Mouse (Mus musculus) T-cell, adult 2 months (primary cell): ENCODE data around the gene Ctdnep1.
A peak's percentile ranks its signal among the peaks of the same experiment; 100 is the strongest.

Experiments used
- DNase-seq: peaks from one replicate; pipeline ENCODE4 v3.0.0; 2022; ENCODE audit warnings: low spot score

The Ctdnep1 gene

GRCm38 (mm10) chr11:69981141-69981762 lies at the start of gene Ctdnep1:
Ctdnep1 (plus strand) TSS chr11:69981156.
- DNase-seq: peak; percentile 56

- no peak for DNase-seq
Observed at GRCm38 (mm10) chr11:69931769-69932168, 49.2 kb upstream of the Ctdnep1 start.

- DNase-seq: no peak
Observed at GRCm38 (mm10) chr11:69932254-69932653, 48.7 kb upstream of the Ctdnep1 start.

- DNase-seq: no peak
Observed at GRCm38 (mm10) chr11:69933066-69933465, 47.9 kb upstream of the Ctdnep1 start.

GRCm38 (mm10) chr11:69934169-69934568 lies 46.8 kb upstream of the Ctdnep1 start:
- peak; percentile 86 for DNase-seq

DNA sequence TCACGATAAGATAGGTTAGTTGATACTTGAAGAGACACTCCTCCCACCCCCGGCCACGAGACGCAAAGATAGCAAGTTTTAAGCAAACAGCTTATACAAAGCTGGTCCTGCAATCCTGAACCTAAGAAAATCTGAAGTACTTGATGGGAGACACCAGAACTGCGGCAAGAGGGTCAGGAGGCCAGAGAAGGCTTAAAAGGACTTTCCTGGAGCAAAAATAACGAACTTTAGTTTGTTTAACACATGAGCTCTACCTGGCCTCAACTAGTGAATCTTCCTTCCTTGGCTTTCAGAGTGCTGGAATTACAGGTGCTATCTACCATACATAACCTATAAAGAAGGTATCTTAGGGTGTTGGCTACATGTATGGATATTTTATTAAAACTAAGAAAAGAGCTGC lies 46.3 kb upstream of the Ctdnep1 start:
- no peak for DNase-seq

DNA sequence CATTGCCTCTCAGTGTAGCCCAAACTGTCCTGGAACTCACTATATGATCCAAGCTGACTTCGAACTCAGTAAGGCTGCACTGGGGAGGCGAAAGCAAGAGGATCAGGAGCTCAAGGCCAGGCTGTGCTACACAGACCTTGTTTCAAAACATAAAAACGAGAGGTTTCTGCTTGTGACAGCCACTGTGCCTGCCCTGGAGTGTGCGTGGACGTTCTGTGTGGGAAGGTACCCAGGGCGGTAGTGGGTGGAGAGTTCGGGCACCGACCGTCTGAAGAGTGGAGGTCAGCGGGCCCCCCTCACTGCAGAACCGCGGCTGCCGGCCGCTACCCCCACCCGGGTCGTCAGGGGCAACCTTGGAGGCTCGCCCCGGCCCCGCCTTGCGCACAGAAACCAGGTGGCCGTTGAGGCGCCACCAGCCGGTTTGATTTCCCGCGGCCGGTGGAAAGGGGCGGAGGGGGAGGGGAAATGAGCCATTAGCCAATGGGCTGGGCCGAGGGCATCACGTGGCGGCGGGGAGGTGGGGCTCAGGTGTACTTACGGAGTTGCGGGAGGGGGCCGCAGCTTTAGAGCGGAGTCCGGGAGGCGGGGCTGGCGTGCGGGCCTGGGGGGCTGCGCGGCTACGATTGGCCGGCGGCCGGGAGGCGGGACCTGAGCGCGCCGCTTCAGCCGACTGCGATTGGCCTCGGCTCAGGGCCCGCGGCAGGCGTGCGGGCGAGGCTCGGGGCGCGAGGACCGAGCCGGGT lies 45.6 kb upstream of the Ctdnep1 start, which contains the start of gene Ybx2:
Ybx2 (plus strand) TSS at position 660 of the 743 bp plus-strand sequence.
- DNase-seq: peak; percentile 72

DNA sequence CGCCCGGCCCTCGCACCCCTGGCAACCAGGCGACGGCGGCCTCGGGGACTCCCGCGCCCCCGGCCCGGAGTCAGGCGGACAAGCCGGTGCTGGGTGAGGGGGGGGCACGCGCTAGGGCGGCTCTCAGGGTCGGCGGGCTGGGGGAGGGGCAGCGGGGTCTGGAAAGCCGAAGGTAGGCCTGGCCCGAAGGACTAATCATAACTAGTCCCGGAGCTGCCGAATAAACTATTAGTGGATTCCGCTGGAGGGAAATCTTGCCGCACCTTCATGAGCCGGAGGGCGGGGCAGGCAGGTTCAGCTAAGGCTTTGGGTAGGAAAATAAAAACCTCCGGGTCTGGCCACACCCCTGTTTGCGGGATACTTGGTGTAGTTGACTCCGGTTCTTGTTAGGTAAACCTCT lies 44.8 kb upstream of the Ctdnep1 start:
- DNase-seq: peak; percentile 15

DNA sequence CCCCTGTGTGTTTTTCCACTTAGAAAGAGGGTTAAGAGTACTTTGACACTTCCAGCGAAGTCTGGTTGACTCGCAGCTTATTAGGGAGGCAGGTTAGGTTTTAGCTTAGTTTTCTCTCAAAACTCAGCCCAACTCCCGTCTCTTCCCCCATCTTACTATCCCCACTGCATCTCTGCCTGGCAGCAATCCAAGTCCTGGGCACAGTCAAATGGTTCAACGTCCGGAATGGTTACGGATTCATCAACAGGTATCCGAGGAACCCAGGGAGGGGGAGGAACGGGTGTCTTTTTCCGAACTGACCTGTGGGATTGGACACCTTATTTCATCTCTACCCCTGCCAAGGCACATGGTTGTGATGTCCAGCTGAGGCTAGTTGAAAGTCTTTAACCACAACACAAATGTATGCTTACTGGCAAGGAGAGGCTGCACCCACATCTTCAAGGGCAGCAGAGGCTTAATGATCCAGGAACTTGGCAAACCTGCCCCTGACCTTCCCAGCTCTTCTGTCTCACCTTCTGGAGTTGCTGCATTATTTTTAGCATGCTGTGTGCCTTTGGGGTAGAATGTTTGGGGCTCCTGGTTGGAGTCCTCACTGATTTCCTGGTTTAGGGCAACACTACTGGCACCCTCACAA lies 44.1 kb upstream of the Ctdnep1 start:
- no peak for DNase-seq

DNA sequence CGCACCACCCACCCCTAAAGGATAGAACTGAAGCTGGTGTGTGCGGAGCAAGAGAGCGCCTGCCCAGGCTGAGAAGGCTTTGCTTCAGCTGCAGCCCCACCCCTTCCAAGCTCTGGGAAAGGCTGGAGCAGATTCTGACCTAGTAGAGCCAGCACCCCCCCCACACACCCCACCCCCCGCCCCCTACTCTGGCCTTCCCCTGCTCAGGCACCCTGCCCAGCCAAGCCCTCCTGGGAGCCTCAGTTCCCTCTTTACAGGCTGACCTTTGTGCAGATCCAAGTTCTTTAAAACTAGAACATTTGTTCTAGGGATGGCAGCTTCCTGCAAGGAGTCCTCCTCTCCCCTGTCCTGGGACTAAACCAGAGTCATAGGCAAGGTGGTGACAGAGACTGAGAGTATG lies 43.6 kb upstream of the Ctdnep1 start:
- no peak for DNase-seq

DNA sequence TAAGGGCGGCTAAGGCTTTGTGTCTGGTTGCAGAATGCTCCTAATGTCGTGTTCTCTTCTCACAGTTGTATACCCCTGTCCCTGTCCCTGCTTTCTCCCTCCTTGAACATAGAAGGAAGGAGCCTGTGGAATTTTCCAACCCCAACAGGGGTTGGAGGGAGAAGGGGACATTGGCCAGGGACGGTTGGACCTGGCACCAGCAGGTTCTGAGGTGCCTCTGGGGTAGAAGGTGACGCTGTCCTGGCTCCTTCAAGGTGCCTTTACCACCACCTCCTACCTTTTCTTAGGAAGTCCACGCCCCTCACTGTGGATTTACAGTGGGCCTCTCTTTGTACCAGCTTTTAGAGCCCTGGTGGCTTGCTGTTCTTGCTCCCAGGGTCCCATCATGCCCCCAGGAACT lies 43.1 kb upstream of the Ctdnep1 start:
- no peak for DNase-seq

- no peak for DNase-seq
Observed at GRCm38 (mm10) chr11:69938401-69938979, 42.5 kb upstream of the Ctdnep1 start.

- DNase-seq: no peak
Observed at GRCm38 (mm10) chr11:69939181-69939580, 41.8 kb upstream of the Ctdnep1 start.

DNA sequence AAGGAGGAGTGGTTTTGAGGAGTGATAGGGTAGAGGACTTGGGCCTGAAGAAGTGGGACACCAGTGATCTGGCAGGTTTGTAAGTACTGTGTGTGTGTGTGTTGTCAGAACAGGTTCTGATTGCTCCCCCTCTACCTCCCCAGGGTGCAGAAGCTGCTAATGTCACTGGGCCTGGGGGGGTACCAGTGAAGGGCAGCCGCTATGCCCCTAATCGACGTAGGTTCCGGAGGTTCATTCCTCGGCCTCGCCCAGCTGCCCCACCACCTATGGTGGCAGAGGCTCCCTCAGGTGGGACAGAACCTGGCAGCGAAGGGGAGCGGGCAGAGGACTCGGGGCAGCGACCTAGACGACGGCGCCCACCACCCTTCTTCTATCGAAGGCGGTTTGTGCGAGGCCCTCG lies 41.2 kb upstream of the Ctdnep1 start:
- no peak for DNase-seq

GRCm38 (mm10) chr11:69940962-69941361 lies 40.0 kb upstream of the Ctdnep1 start:
- no peak for DNase-seq

GRCm38 (mm10) chr11:69945216-69945615 lies 35.7 kb upstream of the Ctdnep1 start:
- no peak for DNase-seq

DNA sequence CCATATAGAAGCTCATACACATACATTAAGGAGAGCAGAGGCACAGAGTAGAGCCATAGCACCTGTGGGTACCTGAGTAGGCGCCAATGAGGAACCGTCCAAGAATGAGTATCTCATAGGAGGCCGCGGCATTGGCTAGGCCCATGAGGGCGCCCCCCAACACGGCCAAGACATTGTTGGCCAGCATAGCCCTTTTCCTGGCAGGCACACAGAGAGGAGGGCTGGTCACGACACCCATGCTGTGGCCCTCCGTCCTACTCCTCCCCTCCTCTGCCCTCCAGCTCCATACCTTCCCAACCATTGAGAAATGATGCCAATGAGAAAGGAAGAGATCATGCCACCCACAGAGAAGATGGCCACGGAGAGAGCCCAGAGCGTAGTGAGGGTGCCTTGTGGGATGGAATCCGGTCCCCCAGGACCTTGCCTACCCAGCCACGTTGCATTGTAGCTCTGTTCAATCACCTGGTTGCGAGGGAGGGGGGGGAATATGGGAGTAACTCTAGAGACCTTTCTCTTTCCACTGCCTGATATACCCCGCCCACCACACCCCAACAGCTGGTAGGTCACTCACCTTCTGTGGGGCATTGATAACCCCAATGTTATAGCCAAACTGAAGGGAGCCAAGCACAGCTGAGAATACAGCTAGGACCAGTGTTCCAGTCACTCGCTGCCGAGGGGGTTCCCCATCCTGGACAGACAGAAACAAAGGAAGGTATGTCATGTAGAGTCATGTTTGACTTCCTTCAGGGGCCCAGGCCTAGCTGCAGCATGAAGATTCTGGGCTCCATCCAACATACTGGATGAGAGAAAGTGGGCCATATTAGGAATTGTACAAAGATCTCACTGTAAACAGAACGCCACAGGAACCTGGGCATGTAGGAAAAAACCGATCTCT lies 34.7 kb upstream of the Ctdnep1 start:
- DNase-seq: no peak

DNA sequence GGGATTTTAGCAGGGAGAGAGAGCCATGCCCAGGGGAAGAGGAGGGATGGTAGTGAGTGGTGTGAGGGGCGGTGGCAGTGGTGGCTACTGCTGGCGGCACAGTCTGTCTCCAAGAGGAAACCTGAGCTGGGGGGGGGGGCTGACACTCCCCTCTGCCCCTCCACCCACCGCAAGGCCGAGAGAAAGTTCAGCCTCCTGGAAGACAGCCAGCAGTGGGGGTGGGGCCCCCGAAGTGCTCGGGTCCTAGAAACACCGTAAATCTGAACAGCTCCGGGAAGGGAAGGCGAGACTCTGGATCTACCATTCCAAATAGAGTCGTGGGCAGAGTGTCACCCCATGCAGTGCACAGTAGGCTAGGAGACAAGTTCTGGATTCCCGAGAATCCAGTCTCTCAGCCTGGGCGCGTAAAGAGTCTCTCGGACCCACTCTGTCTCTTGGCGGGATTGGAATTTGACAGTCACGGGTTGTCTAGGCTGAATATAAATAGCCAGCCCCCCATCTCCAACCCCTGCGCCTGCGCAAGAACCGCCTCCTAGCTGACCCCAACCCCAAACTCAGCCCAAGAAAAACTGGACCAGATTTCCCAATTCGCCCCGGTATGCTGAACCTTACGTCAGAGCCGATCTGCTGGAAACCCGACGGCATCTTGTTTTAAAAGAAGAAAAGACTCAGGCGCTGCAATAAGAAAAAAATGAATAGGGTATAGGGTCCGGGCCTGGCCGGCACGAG lies 33.5 kb upstream of the Ctdnep1 start:
- DNase-seq: no peak

- DNase-seq: peak; percentile 79
Observed at GRCm38 (mm10) chr11:69948066-69948762, 32.7 kb upstream of the Ctdnep1 start, which contains the start of gene Slc2a4. Slc2a4 (minus strand) TSS chr11:69948188.

DNA sequence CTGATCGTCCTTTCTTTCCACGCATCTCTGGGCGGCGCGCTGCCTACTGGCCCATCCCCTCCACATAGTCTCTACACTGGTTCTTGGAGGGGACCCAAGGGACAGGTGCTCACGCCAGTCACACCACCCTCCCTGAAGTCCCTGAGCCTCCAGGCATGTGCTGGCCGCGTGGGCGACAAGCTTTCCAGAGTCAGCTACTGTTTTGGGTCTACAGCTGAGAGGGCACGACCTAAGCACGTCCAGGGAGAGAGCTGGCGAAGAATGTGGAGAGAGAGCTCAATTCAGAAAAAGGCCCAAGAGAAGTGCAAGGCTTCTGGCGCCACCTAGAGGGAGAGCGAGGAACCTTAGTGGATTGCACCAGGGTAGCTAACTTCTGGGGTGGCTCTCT lies 32.2 kb upstream of the Ctdnep1 start:
- peak; percentile 82 for DNase-seq
